Comparison of ENCODE assay signal across 9 mouse cellular contexts in the genomic region with DNA sequence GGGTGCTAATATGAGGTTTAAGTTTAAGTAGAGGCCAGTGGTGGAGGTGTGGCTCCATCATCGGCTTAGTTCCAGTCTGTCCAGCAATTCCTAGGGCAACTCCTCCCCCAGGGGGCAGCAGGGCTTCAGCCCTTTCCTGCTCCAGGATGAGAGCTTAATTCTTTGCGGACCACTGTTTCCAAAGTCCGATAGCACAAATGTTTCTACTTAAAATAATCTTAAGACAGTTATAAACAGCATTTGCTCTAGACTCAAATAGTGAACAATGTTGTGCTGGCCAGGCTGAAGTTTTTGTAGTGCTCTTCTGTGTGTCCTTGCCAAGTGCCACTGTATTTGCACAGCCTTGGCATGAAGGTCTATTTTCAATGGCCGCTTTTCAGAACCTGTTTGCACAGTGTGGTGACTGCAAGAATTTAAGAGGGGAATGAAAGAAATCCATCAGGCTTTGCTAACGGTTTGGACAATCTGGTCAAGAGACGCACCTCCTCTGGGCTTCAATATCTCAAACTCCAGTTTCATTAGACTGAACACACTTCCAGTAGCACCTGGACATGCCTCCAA. TPM values are rescaled to one million over a fixed set of nuclear protein-coding genes. Genes with fewer than 3 reads are reported as not detected.
DNase-seq lines count a peak whose midpoint lies in the region; ATAC-seq and TF ChIP-seq lines count a peak whose summit lies in the region.
"Had no signal": no experiment of that assay in that cellular context is flagged by ENCODE, and none has a peak within 500 bp of the region (broad histone marks: within the 10 kb centered on the region; RNA-seq: fewer than 3 reads in every experiment).

No protein-coding gene starts in this region.

- peak overlapping the region; percentile 68 for H3K27ac ChIP-seq in layer of hippocampus, adult 2 months
- H3K27ac ChIP-seq in forebrain, embryonic 15.5 days (replicated peaks): no peak overlapping the region
- no peak overlapping the region for H3K27ac ChIP-seq in limb, embryonic 12.5 days
- H3K27ac ChIP-seq in midbrain, postnatal 0 days (ENCODE audit: low read depth, low read length): no peak overlapping the region
- H3K27ac ChIP-seq: macrophage had no signal

- H3K4me1 ChIP-seq in forebrain, embryonic 15.5 days: peaks cover 12% of the 10 kb centered on the region; the same call in 1 of the 2 replicates
- peaks cover 5% of the 10 kb centered on the region; the same call in 1 of the 2 replicates for H3K4me1 ChIP-seq in limb, embryonic 12.5 days (replicated peaks)
- H3K4me1 ChIP-seq in midbrain, postnatal 0 days (ENCODE audit: insufficient read depth, low read length): peaks cover 2% of the 10 kb centered on the region; the same call in 1 of the 2 replicates

- H3K9ac ChIP-seq in forebrain, embryonic 15.5 days (replicated peaks): peak overlapping the region; percentile 68; the same call in 1 of the 2 replicates
- no peak overlapping the region for H3K9ac ChIP-seq in limb, embryonic 12.5 days (replicated peaks)
- H3K9ac ChIP-seq in midbrain, postnatal 0 days (replicated peaks; ENCODE audit: low read length, poor library complexity, severe bottlenecking): no peak overlapping the region; the same call in 1 of the 2 replicates

- peaks cover 10% of the 10 kb centered on the region; the same call in 1 of the 2 replicates for H3K36me3 ChIP-seq in forebrain, embryonic 15.5 days
- peaks cover 15% of the 10 kb centered on the region; the same call in 1 of the 2 replicates for H3K36me3 ChIP-seq in limb, embryonic 12.5 days
- peaks cover 2% of the 10 kb centered on the region; the same call in 1 of the 2 replicates for H3K36me3 ChIP-seq in midbrain, postnatal 0 days (ENCODE audit: insufficient read depth, low read length)

- no peaks in the 10 kb centered on the region for H3K9me3 ChIP-seq in forebrain, embryonic 15.5 days
- H3K9me3 ChIP-seq in limb, embryonic 12.5 days: no peaks in the 10 kb centered on the region
- no peaks in the 10 kb centered on the region for H3K9me3 ChIP-seq in midbrain, postnatal 0 days (ENCODE audit: low read length)

- DNase-seq in layer of hippocampus, adult 2 months (ENCODE audit: low spot score in 2 of 2): no peak
- no peak for DNase-seq in layer of hippocampus, postnatal 36 days
- no peak for DNase-seq in midbrain, postnatal 0 days (ENCODE audit: low spot score)
- no peak for DNase-seq in right cerebral cortex, postnatal 4 days
- DNase-seq in kidney, adult 11 months: no peak
- DNase-seq in gastrocnemius, postnatal 10 days: no peak

- ATAC-seq in forebrain, embryonic 15.5 days (replicated peaks): peak; percentile 5; the same call in 1 of the 2 replicates
- ATAC-seq in limb, embryonic 12.5 days (ENCODE audit: insufficient number of reproducible peaks, insufficient read depth, low FRiP score, low TSS enrichment, low read depth): no peak
- ATAC-seq in midbrain, postnatal 0 days (ENCODE audit: low FRiP score): peak; percentile 2; the same call in 1 of the 2 replicates

- H3K27me3 ChIP-seq in forebrain, embryonic 15.5 days: 0 out of 2 replicates have a peak, but pooled peaks cover 3% of the 10 kb centered on the region
- H3K27me3 ChIP-seq in limb, embryonic 12.5 days: peaks cover 17% of the 10 kb centered on the region; the same call in 1 of the 2 replicates
- no peaks in the 10 kb centered on the region for H3K27me3 ChIP-seq in midbrain, postnatal 0 days (ENCODE audit: insufficient read depth, low read length)

- no peak for TF ChIP-seq CTCF in layer of hippocampus, adult 2 months (conservative IDR thresholded peaks at IDR 0.05)
- peak; percentile 19; the same call in 1 of the 2 replicates for TF ChIP-seq CTCF in midbrain, postnatal 0 days (IDR thresholded peaks at IDR 0.05)

- peak overlapping the region; percentile 79 for H3K4me3 ChIP-seq in layer of hippocampus, adult 2 months
- peak overlapping the region; percentile 61 for H3K4me3 ChIP-seq in forebrain, embryonic 15.5 days
- peak overlapping the region; percentile 74 for H3K4me3 ChIP-seq in limb, embryonic 12.5 days (replicated peaks)
- H3K4me3 ChIP-seq in midbrain, postnatal 0 days (ENCODE audit: low read depth, low read length): peak overlapping the region; percentile 63

- 24% methylated on average over 6 of the region's 6 CpGs for WGBS in forebrain, embryonic 15.5 days
- WGBS in limb, embryonic 12.5 days: 31% methylated on average over 6 of the region's 6 CpGs
- WGBS in midbrain, postnatal 0 days: 29% methylated on average over 6 of the region's 6 CpGs

- H3K4me2 ChIP-seq in forebrain, embryonic 15.5 days (replicated peaks): peak overlapping the region; percentile 56
- H3K4me2 ChIP-seq in limb, embryonic 12.5 days: peak overlapping the region; percentile 79
- peak overlapping the region; percentile 76 for H3K4me2 ChIP-seq in midbrain, postnatal 0 days (ENCODE audit: low read depth, low read length, poor library complexity, severe bottlenecking)

RNA-seq across cellular contexts. Expression of a gene that starts 0.8 kb away (rescaled TPM):
- total RNA-seq in layer of hippocampus, adult 2 months (2021): 10 to 100 TPM; 31.3 to 35.3 TPM
- 10 to 100 TPM; 33.9 to 34.3 TPM for total RNA-seq in layer of hippocampus, postnatal 36 days (2021)
- polyA plus RNA-seq in forebrain, embryonic 15.5 days (2015; fragmentation: Nextera tagmentation; extraction: Ambion mirVana): 15.3 and 15.8 TPM in 2 replicates
- polyA plus RNA-seq in limb, embryonic 12.5 days (2016; fragmentation: Nextera tagmentation; extraction: Ambion mirVana): 10.6 and 11.6 TPM in 2 replicates
- 19.7 and 22.8 TPM in 2 replicates for total RNA-seq in midbrain, postnatal 0 days (2014; rRNA removed)
- polyA plus RNA-seq in midbrain, postnatal 0 days (2015; fragmentation: Nextera tagmentation; extraction: Ambion mirVana): 20.0 and 22.5 TPM in 2 replicates
- 10 to 100 TPM; 40.4 to 43.0 TPM for total RNA-seq in gastrocnemius, postnatal 10 days (2021)

RNA-seq across cellular contexts. Expression of a gene that starts 47.0 kb away (rescaled TPM):
- total RNA-seq in layer of hippocampus, adult 2 months (2021): 10 to 100 TPM; 41.3 to 48.2 TPM
- 10 to 100 TPM; 45.2 to 51.5 TPM for total RNA-seq in layer of hippocampus, postnatal 36 days (2021)
- polyA plus RNA-seq in forebrain, embryonic 15.5 days (2015; fragmentation: Nextera tagmentation; extraction: Ambion mirVana): 82.2 and 85.3 TPM in 2 replicates
- polyA plus RNA-seq in limb, embryonic 12.5 days (2016; fragmentation: Nextera tagmentation; extraction: Ambion mirVana): 67.8 and 75.1 TPM in 2 replicates
- total RNA-seq in midbrain, postnatal 0 days (2014; rRNA removed): 74.2 and 84.3 TPM in 2 replicates
- 107 and 109 TPM in 2 replicates for polyA plus RNA-seq in midbrain, postnatal 0 days (2015; fragmentation: Nextera tagmentation; extraction: Ambion mirVana)
- 10 to 100 TPM; 15.2 to 17.8 TPM for total RNA-seq in gastrocnemius, postnatal 10 days (2021)
